Mouse (Mus musculus) telencephalon, adult 2 months (tissue): ENCODE measurements around the gene Myo6.

Source experiments
- DNase-seq: peaks from one replicate; pipeline ENCODE4 v3.0.0-alpha.2; 2011; ENCODE audit warnings: low read depth, low spot score

Gene Myo6

GRCm38 (mm10) chr9:80181692-80182091 is 16.9 kb downstream of the Myo6 start:
- no peak for DNase-seq

DNA sequence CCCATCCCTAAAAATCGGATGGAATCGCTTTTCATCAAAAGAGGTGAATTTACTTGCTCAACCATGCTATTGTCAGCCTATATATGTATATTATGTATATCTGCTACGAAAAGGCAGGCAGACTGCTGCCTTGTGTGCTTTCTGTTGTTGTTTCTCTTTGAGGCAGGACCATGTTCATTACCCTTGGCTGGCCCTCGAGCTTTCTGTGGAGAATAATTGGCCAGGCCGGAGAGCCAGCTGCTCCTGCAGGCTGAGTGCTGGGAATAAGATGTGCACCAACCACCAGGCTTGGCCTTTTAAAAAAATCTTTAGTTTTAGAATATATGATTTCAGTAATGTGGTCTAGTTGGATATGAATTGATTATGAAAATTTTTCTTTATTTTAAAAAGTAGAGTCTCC is 19.3 kb downstream of the Myo6 start:
- DNase-seq = no peak

DNA sequence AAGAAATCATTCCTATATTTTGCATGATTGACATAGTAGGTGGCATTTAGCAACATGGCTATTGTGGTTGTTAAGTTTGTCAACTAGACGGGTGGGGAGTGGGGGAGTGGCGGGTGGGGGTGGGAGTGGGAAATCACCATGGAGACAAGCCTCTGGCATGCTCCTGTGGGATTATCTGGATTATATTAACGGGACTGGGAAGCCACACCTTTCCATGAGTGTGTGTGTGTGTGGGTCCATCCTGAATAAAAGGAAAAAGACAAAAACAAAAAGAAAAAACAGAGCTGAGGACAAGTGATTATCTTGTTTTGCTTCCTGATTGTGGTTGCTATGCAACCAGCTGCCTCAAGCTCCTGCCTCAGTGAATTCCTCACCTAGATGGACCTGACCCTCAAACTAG is 20.9 kb downstream of the Myo6 start:
- no peak for DNase-seq

- no peak for DNase-seq
Observed at GRCm38 (mm10) chr9:80186693-80187092, 21.9 kb downstream of the Myo6 start.

DNA sequence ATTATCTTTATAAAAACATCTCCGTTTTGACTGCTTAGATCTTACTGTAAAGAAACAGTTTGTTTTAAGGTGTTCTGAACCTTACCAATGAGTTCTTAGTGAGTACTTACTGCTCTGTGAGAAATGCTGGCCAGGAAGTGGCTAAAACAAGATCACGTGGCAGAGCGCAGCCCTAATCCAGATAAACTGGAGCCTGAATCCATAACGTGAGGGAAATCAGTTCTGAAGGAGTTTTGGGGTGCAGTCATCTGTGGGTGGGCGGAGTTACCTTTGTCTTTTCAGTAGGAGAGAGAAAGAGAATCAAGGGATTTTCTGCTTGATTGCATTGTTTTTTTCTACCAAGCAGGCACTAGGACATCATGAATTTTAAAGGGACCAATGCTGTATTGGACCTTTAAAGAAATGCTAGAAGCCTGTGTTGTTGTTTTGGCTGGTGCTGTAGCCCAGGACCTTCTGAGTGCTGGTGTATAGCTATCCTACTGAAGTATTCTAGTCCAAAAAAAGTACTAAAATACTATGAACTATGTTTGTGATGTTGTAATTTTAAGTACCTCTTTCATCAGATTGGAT is 23.6 kb downstream of the Myo6 start:
- no peak for DNase-seq

DNA sequence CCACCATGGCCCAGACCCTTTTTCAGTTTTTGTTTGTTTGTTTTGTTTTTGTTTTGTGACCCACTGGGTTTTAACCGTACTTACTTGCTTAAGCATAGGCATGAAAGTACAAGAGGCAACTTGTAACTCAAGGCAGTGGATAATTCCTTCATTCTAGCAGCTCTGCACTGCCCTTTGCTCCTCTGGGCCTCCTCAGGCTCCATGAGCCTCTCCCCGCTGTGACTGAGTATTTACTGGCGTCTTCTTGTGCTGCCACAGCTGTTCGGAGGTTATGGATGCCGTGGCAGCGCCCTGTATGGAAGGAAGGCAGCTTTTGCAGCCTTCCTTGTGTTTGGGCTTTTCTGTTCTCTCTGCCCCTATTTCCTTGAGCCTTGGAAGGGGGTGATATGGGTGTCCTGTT is 26.4 kb downstream of the Myo6 start:
- no peak for DNase-seq

DNA sequence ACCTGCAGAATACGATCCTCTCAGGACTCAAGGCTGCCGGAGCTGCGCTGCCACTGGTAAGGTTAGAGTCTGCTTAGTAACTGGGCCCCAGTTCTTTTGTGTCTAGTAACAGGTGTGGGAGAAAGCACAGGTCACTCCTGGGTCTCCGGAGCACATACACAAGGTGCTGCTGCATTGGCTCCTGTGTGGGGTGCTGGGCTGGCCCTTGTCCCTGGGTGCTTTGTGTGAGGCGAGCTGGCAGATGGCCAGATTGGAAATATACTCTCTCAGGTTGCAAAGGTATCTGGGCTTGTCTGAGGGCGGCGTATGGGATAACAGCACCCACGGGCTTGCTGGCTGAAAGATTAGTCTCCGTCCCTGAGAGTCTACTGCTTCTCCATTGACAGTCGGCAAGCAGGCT is 27.5 kb downstream of the Myo6 start:
- no peak for DNase-seq

DNA sequence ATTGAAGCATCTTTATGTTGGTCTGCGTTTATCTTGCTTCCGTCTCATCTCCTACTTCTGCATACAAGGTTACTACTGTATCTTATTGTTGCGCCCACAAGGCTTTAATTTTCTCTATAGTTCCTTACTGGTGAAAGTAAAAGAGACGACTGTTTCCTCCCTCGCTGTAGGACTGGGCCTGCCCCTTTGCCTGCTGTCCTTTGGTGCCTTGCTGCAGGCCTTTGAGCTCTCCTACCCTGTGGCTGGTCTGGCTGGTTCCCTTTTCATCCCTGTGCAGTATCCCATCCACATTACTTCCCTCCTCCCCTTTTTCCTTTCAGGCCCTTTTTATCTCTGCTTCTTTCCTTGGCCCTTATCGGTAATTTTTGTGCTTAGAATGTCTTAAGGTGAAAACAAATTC is 29.6 kb downstream of the Myo6 start:
- DNase-seq = no peak

DNA sequence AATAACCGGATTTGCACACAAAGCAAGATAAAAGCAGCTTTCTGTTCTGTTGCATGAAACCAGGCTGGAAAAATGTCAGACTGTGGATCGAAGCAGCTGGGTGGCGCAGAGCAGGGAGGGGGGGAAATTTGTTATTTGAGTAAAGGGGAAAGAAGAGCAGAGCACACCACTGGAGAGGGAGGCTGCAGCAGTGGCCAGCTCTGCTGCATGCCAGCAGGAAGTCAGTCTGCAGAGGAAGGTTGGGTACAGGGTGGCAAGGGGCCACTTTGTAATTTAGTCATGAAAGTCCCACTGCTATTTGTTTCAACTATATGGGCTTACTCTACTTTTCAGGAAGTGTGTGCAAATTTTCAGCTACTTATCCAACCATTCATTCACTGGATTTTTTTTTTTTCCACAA is 31.3 kb downstream of the Myo6 start:
- no peak for DNase-seq

GRCm38 (mm10) chr9:80197233-80197632 is 32.4 kb downstream of the Myo6 start:
- no peak for DNase-seq

- no peak for DNase-seq
Observed at GRCm38 (mm10) chr9:80200855-80201254, 36.0 kb downstream of the Myo6 start.

- no peak for DNase-seq
Observed at GRCm38 (mm10) chr9:80202374-80203060, 37.7 kb downstream of the Myo6 start.

DNA sequence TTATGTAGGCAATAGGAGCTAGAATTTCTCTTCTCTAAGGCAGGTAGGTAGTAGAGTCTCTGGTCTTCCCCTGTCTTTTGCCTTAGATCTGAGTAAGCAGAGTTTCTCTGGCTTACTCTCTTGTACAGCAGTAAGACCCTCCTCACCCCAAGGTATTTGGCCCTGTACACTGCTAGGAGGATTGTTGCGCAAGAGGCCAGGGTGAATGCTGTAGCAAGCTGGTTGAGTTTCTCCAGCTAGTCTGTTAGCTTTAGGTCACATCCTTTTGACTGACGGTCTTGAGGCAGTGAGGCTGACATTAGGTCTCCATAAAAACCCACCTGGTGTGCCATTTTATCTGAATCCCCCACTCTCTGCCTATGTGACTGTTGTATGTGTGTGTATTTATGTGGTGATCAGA is 43.9 kb downstream of the Myo6 start:
- DNase-seq = no peak

DNA sequence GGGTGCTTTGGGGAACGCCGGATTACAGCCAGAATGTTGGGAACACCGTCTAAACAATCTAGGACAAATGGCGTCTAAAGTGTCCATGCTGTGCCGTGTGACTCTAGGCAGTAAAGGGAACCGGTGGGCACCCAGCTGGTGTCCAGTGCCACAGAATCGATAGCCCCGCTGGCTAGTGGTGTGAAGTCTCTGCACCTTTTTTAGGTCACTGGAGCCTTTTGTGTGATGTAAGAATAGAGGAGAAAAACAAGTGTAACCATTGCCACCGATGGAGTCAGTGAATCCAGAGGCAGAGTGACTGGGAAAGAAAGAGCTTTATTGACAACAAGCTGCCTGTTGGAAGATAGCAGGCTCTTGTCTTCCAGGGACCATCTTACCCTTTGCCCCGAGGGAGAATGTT is 44.6 kb downstream of the Myo6 start:
- DNase-seq = no peak

- DNase-seq = no peak
Observed at GRCm38 (mm10) chr9:80210096-80210495, 45.3 kb downstream of the Myo6 start.

GRCm38 (mm10) chr9:80213428-80213827 is 48.6 kb downstream of the Myo6 start:
- DNase-seq = no peak

- DNase-seq = no peak
Observed at GRCm38 (mm10) chr9:80215502-80215901, 50.7 kb downstream of the Myo6 start.

DNA sequence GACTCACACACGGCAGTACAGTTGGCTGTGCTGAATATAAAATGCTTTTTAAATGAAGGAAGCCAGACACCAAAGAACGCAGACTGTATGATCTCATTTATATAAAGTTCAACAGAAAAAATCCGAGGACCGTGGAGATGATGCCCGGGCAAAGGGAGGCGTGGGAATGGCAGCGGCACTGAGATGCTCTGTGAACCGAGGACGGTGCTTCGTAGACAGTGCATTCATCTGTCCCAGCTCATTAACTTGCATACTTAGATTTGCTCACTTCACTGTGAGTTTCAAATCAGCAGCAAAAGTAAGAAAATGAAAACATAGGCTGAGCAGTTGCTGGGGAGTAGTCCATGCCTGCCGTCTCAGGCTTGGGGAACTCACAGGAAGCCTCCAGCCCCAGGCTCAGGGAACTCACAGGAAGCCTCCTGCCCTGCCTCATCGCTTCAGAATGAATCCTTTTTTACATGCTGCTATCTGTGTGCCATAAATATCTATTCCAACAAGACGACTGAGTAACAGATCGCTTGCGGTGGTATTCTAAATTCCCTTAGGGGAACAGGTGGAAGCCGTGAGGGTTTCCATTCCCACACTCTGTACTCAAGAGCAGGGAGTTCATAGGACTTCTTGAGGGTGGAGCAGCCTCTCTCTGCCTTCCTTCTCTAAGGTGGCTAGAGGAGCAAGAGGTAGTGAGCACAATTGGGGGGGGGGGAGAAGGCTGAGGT is 52.1 kb downstream of the Myo6 start:
- DNase-seq = no peak

DNA sequence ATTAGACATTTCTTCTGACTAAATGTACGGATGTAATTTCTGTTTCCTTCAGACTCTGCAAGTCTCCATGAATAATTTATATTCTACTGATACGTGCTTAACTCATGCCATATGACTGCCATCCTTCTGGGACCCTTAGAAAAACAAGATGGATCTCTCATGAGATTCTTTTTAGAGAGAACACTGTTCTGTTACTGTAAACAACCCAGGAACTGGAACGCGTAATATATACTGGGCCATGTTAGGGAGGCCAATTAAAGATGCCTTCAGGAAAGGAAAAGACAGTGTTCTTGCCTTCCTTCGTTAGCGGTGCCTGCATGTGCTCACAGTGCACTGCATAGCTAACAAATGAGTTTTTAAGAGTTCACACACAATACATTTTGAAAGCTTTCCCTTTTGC is 53.9 kb downstream of the Myo6 start:
- no peak for DNase-seq

GRCm38 (mm10) chr9:80223989-80224635 is 59.3 kb downstream of the Myo6 start:
- peak; percentile 41 for DNase-seq

GRCm38 (mm10) chr9:80226579-80227325 is 61.9 kb downstream of the Myo6 start:
- no peak for DNase-seq
